Mouse (Mus musculus): ENCODE measurements around the gene Fam171a1. TPM values are rescaled to one million over a fixed set of nuclear protein-coding genes. Genes with fewer than 3 reads are reported as not detected.
"Not testable (repeated sequence)": the region's sequence is repeated elsewhere in the genome, so short reads cannot be mapped to it uniquely, and the experiment has no call there.

Gene Fam171a1
- 10 to 100 TPM; 59.8 to 60.8 TPM for total RNA-seq (2021)

DNA sequence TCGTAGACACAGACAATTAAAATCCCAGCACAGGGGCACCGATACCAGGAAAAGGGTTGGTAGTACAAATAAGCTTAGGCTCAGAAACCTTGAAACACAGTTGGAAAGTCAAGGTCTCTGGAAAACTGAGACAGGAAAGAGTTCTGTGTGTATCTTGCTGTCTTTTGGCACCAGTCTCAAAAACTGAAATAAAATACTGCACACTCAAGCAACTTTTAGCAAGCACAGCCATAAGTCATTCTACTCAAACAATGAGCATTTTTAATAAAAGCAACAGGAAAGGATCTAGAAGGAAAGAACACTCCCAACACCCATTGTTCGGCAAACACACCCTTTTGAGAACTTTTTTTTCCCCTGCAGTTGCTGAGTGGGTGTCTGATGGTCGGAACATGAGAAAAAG lies at the start of gene Fam171a1:
Gene Fam171a1, plus strand, starts transcription at position 359 of the 400 bp plus-strand sequence.
- intact Hi-C loops (cut with DNase I): loop anchor here (10.0 kb wide), 3 partner anchors 61 to 301 kb away; no protein-coding TSS in a partner anchor
- no peak for DNase-seq

DNA sequence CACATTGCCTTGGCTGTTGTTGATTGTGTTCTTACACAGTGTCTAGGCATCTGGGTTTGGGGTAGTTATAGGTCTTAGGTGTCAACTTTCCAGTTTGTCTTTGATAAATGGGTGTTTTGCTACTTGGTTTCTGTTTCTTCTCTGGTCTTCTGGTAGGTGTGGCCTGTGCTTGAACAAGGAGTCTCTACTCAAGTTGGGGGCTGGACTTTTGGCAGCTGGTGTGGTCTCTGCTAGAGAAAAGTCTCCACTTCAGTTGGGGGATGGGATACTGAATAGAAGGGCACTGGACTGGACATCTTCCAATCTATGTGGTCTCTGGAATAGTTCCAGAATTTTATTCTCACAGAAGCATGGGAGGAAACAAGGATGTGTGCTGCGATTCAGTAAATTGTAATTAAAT lies 44.9 kb upstream of the Fam171a1 start:
- no peak for DNase-seq
- intact Hi-C loops (cut with DNase I): no loop called here

DNA sequence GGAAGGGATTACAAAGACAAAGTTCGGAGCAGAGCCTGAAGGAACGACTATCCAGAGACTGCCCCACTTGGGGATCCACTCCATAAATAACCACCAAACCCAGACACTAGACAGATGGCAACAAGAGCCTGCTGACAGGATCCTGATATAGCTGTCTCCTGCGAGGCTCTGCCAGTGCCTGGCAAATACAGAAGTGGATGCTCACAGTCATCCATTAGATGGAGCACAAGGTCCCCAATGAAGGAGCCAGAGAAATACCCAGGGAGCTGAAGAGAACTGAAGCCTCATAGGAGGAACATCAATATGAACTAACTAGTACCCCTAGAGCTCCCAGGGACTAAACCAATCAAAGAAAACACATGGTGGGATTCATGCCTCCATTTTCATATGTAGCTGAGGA lies 25.7 kb upstream of the Fam171a1 start:
- DNase-seq; intact Hi-C loops (cut with DNase I): not testable (repeated sequence)

DNA sequence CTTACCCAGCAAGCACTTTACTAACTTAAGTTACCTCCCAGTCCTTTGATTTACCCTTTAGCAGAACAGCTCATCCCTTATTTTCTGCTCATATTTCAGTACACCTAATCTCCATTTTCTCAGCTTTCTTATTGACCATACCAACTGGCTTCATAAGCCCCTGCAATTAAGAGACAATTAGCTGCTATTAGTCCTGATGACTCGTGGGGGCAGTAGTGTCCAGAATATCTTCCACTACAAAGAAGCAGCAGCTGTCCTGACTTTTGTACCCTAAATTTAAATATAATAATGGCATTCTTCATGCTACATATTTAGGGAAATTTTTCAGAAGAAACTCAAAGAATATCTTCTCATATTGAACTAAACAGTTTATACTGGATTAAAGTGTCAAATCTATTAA lies 24.8 kb upstream of the Fam171a1 start:
- intact Hi-C loops (cut with DNase I): no loop called here
- DNase-seq: no peak

DNA sequence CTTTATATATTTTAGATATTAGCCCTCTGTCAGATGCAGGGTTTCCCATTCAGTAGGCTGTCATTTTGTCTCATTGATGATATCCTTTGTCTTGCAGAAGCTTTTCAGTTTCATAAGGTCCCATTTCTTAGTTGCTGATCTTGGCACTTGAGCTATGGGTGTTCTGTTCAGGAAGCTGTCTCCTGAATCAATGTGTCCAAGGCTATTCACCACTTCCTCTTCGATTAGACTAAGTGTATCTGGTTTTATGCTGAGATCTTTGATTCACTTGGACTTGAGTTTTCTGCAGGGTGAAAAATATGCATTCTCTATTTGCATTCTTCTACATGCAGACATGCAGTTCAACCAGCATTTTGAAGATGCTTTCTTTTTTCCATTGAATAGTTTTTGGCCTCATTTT lies 17.9 kb upstream of the Fam171a1 start:
- no peak for DNase-seq
- intact Hi-C loops (cut with DNase I): no loop called here

DNA sequence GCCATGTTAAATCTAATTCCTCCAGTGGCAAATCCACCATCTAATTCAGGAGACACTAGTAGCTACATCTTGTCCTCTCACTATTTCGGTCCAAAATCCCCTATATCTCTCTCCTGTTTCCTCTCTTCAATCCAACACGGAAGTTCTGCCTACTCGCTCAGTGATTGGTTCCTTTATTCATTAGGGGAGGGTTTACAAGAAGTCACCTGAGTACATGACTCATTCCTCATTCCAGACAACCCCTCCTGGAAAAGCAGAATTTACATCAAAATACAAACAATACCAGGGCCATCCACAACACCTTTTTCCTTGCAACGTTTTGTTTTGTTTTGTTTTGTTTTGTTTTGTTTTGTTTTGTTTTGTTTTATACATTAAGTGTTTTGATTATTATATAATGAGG lies 14.1 kb upstream of the Fam171a1 start:
- no peak for DNase-seq
- intact Hi-C loops (cut with DNase I): no loop called here

DNA sequence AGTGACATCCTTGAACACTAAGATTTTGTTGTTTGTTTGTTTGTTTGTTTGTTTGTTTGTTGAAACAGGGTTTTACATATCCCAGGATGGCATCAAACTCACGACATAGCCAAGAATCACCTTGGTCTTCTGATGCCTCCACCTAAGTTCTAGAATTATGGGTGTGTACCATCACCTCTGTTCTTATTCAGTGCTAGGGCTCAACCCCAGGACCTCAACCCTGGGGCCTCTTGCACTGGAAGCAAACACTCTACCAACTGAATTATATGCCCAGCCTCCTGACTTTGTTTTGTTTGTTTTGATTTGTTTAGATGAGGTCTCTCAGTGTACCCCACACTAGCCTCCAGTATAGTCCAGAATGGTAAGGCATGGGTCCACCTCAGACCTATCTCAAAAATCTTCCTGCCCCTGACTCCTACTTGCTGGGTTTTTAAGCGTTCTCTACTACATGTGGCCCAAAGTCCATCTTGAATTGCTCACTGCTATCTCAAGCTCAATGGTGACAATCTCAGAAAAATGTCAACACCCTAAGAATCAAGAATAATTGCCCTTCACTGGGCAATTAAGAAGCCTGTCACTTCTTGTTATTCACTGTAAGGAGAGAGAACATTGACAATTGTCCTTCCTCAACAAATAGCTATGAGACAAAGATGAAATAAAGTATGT lies 12.6 kb upstream of the Fam171a1 start:
- no peak for DNase-seq
- intact Hi-C loops (cut with DNase I): no loop called here

DNA sequence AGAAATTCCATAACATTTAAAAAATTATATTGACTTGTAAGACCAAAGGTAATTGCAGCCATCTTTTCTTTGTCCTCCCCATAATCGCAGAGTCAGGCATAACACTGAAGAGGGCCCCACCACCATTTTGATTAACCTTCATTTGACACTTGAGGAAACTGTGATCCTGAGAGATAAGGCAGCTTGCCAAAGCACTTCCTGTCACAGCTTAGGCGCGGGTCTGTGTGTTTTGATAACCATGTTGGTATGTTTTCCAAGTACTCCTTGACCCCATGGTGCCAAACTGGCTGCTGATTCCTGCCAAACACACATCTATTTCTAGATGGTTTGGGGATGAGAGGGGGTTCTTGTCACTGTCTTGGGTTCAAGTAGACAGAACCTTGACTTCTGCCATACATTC lies 11.7 kb upstream of the Fam171a1 start:
- no peak for DNase-seq
- intact Hi-C loops (cut with DNase I): no loop called here

DNA sequence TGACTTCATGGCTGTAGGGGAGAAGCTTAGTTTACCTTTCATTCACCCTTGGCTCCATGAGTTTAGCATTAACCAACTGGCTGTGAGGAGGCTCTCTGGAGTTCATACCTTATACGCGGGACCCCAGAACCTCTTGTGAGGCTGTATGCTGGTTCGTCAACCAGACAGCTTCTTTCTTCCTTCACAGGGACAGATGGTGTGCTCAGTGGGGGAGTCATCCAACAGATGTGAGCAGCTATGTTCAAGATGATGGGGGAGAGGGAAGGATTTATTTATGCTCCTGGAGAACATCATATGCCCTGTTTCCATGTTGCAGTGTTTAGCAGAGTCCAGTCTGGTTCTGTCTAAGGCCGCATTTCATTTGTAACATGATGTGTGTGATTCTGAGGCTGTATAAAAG lies 6.6 kb upstream of the Fam171a1 start:
- intact Hi-C loops (cut with DNase I): no loop called here
- peak; percentile 36 for DNase-seq

DNA sequence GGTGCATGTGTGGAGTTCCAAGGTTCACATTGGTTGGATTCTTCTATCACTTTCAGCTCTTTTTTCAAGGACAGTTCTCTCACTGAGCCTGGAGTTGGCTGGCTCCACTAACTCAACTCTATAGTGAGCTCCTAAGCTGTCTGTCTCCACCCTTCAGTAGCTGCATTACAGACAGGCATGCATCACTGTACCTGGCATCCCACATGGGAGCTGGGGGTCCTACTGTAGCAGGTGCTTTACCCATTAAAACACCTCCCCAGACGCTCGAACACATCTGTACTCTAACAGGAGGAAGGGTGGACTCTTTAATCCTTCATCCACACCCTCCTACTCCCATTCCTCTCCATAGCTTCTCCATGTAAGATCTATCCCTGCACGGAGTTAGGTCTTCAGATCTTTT lies 5.6 kb upstream of the Fam171a1 start:
- no peak for DNase-seq
- intact Hi-C loops (cut with DNase I): no loop called here

DNA sequence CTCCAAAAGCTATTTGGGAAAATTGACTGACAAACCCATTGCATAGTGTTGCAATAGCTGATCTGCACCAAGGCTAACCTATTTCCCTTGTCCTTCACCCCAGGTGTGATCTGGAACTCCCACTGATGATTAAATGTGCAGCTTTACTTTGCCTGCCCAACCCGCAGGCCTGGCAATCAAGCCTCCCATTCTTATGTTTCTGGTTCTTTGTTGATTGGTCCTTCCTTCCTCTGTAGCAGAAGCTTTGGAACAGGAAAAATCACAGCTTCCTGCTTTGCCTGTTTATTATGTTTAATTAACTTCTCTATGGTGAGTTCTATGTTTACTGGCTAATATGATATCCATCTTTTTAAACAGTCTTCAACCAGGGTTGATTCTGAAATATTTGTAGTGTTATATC lies 5.2 kb upstream of the Fam171a1 start:
- intact Hi-C loops (cut with DNase I): no loop called here
- no peak for DNase-seq

DNA sequence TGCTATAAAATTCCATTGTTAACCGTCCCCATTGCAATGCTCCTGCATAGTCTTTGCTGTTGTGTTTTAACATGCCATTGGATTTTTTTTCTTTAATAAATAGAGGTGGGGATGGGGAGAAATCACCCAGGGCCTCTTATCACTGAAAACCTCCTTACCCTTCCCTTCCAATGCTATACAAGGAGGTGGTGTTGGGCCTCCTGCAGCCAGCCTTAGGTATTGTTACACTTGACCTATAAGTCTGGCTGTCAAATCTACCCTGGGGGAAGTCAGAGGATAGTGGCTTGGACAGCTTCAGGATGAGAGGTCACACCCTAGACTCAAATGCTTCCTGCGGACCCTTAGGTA lies 3.8 kb downstream of the Fam171a1 start:
- intact Hi-C loops (cut with DNase I): loop anchor here (2.0 to 10.0 kb wide), 4 partner anchors 57 to 297 kb away; no protein-coding TSS in a partner anchor
- no peak for DNase-seq

DNA sequence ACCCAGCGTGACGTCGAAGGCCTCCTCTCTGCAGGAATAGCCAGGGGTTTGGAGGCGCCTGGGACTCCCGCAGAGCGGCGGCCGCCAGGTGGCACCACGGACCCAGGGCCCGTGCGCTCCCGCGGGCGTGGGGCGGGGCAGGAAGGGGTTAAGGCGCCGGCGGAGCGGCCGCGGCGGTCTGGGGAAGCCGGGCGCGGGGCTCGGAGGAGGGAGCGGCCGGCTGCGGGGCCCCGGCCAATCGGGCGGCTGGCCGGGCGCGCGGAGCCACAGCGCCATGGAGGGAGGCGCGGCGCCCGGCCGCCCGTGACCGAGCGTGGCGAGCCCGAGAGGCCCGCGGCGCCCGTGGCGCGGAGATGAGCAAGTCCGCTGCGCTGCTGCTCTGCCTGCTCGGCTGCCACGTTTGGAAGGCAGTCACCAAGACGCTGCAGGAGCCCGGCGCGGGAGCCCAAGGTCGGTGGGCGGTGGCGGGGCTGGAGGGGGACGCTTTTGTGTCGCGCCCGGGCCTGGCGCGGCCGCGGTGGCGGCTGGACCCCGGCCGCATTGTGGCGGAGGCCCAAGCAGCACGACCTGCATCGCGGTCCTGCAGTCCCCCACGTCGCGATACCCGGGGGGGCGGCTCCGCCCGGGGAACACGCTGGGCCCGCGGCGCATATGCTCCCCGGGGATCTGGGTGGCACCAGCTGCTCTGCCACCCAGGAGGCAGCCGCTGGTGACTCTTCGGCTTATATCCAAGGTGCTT lies 4.3 kb downstream of the Fam171a1 start:
- DNase-seq: peak; percentile 83

DNA sequence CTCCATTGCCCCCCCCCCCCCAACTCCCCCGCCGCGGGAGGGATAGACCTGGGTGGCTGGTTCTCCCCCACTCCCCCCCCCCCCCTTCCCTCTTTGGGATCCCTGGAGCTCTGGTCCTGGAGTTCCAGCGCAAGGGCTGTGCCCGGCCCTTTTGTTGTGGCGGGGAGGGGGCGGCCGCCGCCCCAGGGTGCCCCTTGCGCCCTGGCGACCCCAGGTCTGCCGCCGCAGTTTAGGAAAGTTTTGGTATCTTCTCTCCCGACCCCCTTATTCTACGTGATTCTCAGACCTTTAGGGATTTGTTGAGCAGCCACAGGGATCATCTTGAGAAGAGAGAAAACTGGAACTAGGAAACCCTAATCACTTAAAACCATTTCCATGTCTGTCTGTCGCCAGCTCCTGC lies 4.9 kb downstream of the Fam171a1 start:
- DNase-seq: no peak
- intact Hi-C loops (cut with DNase I): loop anchor here (2.0 to 10.0 kb wide), 4 partner anchors 56 to 296 kb away; no protein-coding TSS in a partner anchor

More for the DNA sequence above, 4.3 kb downstream of the Fam171a1 start:
- intact Hi-C loops (cut with DNase I): loop anchor here (2.0 to 10.0 kb wide), 4 partner anchors 56 to 296 kb away; no protein-coding TSS in a partner anchor

DNA sequence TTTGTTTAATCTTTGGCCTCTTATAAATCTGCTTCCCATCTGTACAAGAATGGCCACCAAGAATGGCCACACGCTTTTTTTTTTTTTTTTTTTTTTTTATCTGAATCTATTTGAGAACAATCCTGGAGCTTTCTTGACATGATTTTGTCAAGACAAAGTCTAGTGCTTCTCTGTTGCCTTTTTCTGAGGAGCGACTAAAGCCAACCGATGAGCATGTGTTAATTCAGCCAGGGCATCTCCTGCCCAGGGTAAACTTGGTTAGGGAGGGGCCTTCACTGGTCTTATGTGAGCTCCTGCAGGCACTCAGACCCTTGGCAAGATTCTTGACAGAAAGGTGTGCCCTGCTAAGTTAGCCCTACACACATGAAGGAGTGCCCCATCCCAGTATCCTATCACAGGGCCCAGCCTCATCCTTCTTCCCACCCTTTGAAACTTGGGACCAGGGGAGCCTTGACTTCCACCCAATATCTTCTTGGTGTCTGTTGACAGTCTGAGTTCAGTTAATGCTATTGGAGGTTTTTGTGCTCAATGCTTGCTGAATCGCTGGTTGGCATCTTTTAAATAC lies 5.4 kb downstream of the Fam171a1 start:
- DNase-seq: no peak
- intact Hi-C loops (cut with DNase I): loop anchor here (2.0 to 10.0 kb wide), 4 partner anchors 55 to 295 kb away; no protein-coding TSS in a partner anchor

DNA sequence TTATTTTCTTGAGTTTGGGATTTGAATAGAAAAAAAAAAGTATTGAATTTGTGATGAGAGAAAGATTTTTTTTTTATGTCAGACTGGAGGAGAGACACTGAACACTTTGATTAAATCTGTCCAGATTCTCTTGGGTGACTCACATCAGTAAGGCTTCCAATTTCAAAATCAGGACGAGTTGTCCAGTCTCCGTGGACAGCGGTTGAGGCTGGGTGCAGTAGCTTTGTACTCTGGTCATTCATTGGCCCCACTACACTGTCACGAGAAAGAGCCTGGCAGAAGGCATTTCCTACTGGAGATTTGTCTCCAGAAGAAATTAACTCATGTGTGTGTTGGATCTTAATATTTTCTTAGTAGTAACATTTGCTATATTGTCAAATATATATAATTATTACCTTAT lies 8.5 kb downstream of the Fam171a1 start:
- DNase-seq: no peak
- intact Hi-C loops (cut with DNase I): no loop called here

DNA sequence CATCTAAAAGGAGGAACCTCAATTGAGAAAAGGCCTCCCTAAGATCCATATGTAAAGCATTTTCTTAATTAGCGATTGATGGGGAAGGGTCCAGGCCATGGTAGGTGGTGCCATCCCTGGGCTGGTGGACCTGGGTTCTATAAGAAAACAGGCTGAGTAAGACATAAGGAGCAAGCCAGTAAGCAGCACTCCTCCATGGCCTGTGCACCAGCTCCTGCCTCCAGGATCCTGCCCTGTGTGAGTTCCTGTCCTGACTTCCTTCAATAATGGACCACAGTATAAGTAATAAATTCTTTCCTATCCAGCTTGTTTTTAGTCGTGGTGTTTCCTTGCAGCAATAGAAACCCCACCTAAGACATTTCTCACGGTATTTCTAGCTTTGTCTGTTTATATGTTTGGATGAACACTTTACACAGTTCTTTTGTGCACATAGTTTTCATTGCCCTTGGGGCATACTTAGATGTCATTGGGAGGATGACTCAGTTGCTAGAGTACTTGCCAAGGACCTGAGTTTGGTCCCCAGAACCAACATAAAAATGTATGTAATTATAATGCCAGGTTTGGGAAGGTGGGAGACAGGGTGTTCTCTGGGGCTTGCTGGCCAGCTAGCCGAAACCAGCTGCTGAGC lies 13.3 kb downstream of the Fam171a1 start:
- intact Hi-C loops (cut with DNase I): no loop called here
- no peak for DNase-seq

DNA sequence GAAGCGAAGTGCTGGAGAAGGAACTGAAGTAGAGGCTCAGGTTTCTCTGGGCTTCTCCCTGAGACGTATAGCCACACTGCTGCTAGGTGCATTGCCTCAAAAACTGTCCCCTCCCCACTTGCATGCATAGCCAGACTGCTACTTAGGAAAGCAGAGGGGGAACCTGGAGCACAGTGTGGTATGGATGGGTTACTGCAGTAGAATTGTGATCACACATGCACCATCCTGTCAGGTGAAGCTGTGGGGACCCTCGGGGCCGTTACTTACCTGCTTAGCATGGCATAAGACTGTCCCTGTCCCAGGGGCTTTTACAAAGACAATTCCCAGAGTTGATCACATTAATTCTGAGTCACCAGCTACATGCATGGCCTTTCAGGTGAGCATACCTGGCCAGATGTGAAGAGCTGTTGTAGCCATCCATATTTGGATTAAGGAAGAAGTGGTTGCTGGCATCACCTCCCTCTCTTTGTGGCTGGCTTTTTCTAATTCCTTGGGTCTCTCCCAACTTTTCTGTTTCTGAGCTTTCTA lies 14.4 kb downstream of the Fam171a1 start:
- intact Hi-C loops (cut with DNase I): no loop called here

DNA sequence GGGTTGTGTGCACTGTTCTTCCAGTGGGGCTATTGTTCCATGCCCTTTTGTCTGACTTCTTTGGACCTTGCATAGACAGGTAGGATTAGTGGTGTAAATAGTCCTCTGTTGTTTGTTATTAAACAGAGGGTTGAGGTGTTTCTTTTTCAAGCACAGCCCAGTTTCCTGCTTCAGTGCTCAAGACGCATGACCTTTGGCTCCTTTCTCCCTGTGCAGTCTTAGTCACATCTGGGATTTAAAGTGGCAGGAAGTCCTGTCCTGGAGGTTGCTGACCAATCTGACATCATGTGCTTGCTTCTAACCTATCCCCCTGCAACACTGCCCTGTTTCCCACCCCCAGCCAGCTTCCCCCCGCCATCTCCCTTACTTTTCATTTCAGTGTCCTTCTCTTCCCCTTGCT lies 14.9 kb downstream of the Fam171a1 start:
- no peak for DNase-seq
- intact Hi-C loops (cut with DNase I): no loop called here

More for the DNA sequence above, 14.4 kb downstream of the Fam171a1 start:
- DNase-seq: no peak

DNA sequence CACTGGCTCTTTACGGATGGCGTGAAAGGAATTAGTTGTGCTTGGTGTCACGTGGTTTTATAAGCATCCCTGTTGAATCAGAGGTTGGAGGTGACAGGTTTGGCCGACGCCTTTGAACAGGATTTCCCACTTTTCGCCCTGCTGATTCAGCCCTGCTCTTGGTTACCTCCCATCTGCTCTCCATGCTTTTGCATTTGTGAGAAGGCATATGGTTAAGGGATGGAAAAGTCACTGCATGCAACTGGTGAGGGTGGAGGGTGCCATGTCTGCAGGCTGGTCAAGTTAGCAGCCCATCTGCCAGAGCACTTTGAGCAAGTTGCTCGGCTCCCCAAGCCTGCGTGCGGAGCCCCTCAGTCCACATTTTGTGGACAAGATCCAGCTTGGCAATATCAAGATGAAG lies 18.4 kb downstream of the Fam171a1 start:
- intact Hi-C loops (cut with DNase I): no loop called here
- peak; percentile 17 for DNase-seq
